Comparison of ENCODE assay signal across 7 mouse cellular contexts in the genomic region with DNA sequence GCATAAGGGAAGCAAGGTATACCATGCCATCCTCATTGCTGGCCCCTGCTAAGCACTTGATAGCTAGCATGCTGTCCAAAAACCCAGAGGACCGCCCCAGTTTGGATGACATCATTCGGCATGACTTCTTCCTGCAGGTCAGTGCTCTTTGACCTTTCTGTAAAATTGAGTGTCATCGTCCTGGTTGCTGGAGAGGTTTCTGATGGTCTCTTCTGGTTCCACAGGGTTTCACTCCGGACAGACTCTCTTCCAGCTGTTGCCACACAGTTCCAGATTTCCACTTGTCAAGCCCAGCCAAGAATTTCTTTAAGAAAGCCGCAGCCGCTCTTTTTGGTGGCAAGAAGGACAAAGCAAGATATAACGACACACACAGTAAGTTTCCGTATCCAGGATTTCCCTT. TPM values are rescaled to one million over a fixed set of nuclear protein-coding genes. Genes with fewer than 3 reads are reported as not detected.
DNase-seq lines count a peak whose midpoint lies in the region; ATAC-seq and TF ChIP-seq lines count a peak whose summit lies in the region.

No protein-coding gene starts in this region.

- no peak for TF ChIP-seq EP300 in heart, postnatal 0 days (IDR thresholded peaks at IDR 0.05; ENCODE audit: low read depth)

- H3K4me3 ChIP-seq in layer of hippocampus, adult 2 months: peak overlapping the region; percentile 77
- H3K4me3 ChIP-seq in heart, postnatal 0 days (ENCODE audit: low read depth, low read length): peak overlapping the region; percentile 64
- peak overlapping the region; percentile 83 for H3K4me3 ChIP-seq in lung, embryonic 15.5 days
- peak overlapping the region; percentile 22 for H3K4me3 ChIP-seq in stomach, embryonic 14.5 days (ENCODE audit: low read depth, low read length)

- 57% methylated on average over 8 of the region's 8 CpGs for WGBS in heart, postnatal 0 days
- WGBS in lung, embryonic 15.5 days: 57% methylated on average over 8 of the region's 8 CpGs
- 75% methylated on average over 8 of the region's 8 CpGs for WGBS in stomach, embryonic 14.5 days

- ATAC-seq in heart, postnatal 0 days (ENCODE audit: insufficient read depth, low read depth): no peak
- ATAC-seq in lung, embryonic 15.5 days (ENCODE audit: borderline replicate concordance, extremely low read depth, low FRiP score, low TSS enrichment): no peak
- ATAC-seq in stomach, embryonic 14.5 days (ENCODE audit: insufficient number of reproducible peaks, insufficient read depth, low FRiP score, low read depth): no peak
- ATAC-seq in megakaryocyte, adult 5-6 weeks (ENCODE audit: poor library complexity, severe bottlenecking): no peak

- peak overlapping the region; percentile 88 for H3K4me2 ChIP-seq in heart, postnatal 0 days (ENCODE audit: low read depth, low read length)
- peak overlapping the region; percentile 85 for H3K4me2 ChIP-seq in lung, embryonic 15.5 days
- peak overlapping the region; percentile 26; the same call in 1 of the 2 replicates for H3K4me2 ChIP-seq in stomach, embryonic 14.5 days (replicated peaks; ENCODE audit: low read depth, low read length)

- no peaks in the 10 kb centered on the region for H3K9me3 ChIP-seq in heart, postnatal 0 days (replicated peaks; ENCODE audit: control insufficient read depth, low read length)
- no peaks in the 10 kb centered on the region for H3K9me3 ChIP-seq in lung, embryonic 15.5 days
- H3K9me3 ChIP-seq in stomach, embryonic 14.5 days (ENCODE audit: control insufficient read depth, low read depth, low read length): no peaks in the 10 kb centered on the region

- peak overlapping the region; percentile 78 for H3K27ac ChIP-seq in layer of hippocampus, adult 2 months
- 0 out of 2 replicates have a peak overlapping the region, but pooled peaks have one; percentile 39 for H3K27ac ChIP-seq in heart, postnatal 0 days (ENCODE audit: low read depth)
- H3K27ac ChIP-seq in lung, embryonic 15.5 days: peak overlapping the region; percentile 24; the same call in 1 of the 2 replicates
- no peak overlapping the region for H3K27ac ChIP-seq in stomach, embryonic 14.5 days (ENCODE audit: low read length)

- 0 out of 2 replicates have a peak overlapping the region, but pooled peaks have one; percentile 8 for H3K9ac ChIP-seq in heart, postnatal 0 days (replicated peaks; ENCODE audit: low read depth, low read length)
- H3K9ac ChIP-seq in lung, embryonic 15.5 days: peak overlapping the region; percentile 13; the same call in 1 of the 2 replicates
- H3K9ac ChIP-seq in stomach, embryonic 14.5 days (replicated peaks; ENCODE audit: low read depth, low read length): no peak overlapping the region

- H3K4me1 ChIP-seq in heart, postnatal 0 days (ENCODE audit: control insufficient read depth, insufficient read depth): no peaks in the 10 kb centered on the region
- H3K4me1 ChIP-seq in lung, embryonic 15.5 days: peaks cover 20% of the 10 kb centered on the region
- H3K4me1 ChIP-seq in stomach, embryonic 14.5 days (ENCODE audit: control insufficient read depth, insufficient read depth, low read length): 0 out of 2 replicates have a peak, but pooled peaks cover 7% of the 10 kb centered on the region

- DNase-seq in layer of hippocampus, adult 2 months (ENCODE audit: low spot score in 2 of 2): no peak
- no peak for DNase-seq in layer of hippocampus, postnatal 10 days (ENCODE audit: low spot score in 2 of 2)
- no peak for DNase-seq in heart, postnatal 0 days (ENCODE audit: low spot score)
- DNase-seq in layer of hippocampus, postnatal 36 days: no peak

- H3K36me3 ChIP-seq in heart, postnatal 0 days (replicated peaks; ENCODE audit: control insufficient read depth, insufficient read depth, low read length): peaks cover 52% of the 10 kb centered on the region
- H3K36me3 ChIP-seq in lung, embryonic 15.5 days: peaks cover 41% of the 10 kb centered on the region
- peaks cover 39% of the 10 kb centered on the region for H3K36me3 ChIP-seq in stomach, embryonic 14.5 days (ENCODE audit: control insufficient read depth, insufficient read depth, low read length)

- H3K27me3 ChIP-seq in heart, postnatal 0 days (ENCODE audit: control insufficient read depth, insufficient read depth, low read length): no peaks in the 10 kb centered on the region
- no peaks in the 10 kb centered on the region for H3K27me3 ChIP-seq in lung, embryonic 15.5 days
- no peaks in the 10 kb centered on the region for H3K27me3 ChIP-seq in stomach, embryonic 14.5 days (ENCODE audit: control insufficient read depth, insufficient read depth, low read length)

- no peak for TF ChIP-seq CTCF in layer of hippocampus, adult 2 months (conservative IDR thresholded peaks at IDR 0.05)
- no peak for TF ChIP-seq CTCF in heart, postnatal 0 days (IDR thresholded peaks at IDR 0.05; ENCODE audit: low read depth)

RNA-seq across cellular contexts. Expression of gene Plk2, which starts 2.9 kb away (rescaled TPM):
- total RNA-seq in layer of hippocampus, adult 2 months (2021): 100 to 1,000 TPM; 267 to 268 TPM
- total RNA-seq in layer of hippocampus, postnatal 10 days (2021): 100 to 1,000 TPM; 207 to 227 TPM
- 85.4 and 99.3 TPM in 2 replicates for total RNA-seq in heart, postnatal 0 days (2014; rRNA removed; ENCODE audit: low replicate concordance)
- 54.9 and 58.6 TPM in 2 replicates for polyA plus RNA-seq in heart, postnatal 0 days (2015; fragmentation: Nextera tagmentation; extraction: Ambion mirVana)
- polyA plus RNA-seq in lung, embryonic 15.5 days (2015; fragmentation: Nextera tagmentation; extraction: Ambion mirVana): 257 and 260 TPM in 2 replicates
- 111 and 131 TPM in 2 replicates for polyA plus RNA-seq in stomach, embryonic 14.5 days (2014; fragmentation: Nextera tagmentation; extraction: Ambion mirVana)
- 100 to 1,000 TPM; 258 to 262 TPM for total RNA-seq in layer of hippocampus, postnatal 36 days (2021)
- 2.3 and 3.5 TPM in 2 replicates for total RNA-seq in megakaryocyte, adult 5-6 weeks (2015)
- total RNA-seq in megakaryocyte, adult 5-6 weeks (2017): 6.0 and 6.1 TPM in 2 replicates

RNA-seq across cellular contexts. Expression of gene Gapt, which starts 40.8 kb away (rescaled TPM):
- total RNA-seq in layer of hippocampus, adult 2 months (2021): not detected
- not detected for total RNA-seq in layer of hippocampus, postnatal 10 days (2021)
- not detected in 2 replicates for total RNA-seq in heart, postnatal 0 days (2014; rRNA removed; ENCODE audit: low replicate concordance)
- 0.10 TPM in 1 of 2 replicates, not detected in the other for polyA plus RNA-seq in heart, postnatal 0 days (2015; fragmentation: Nextera tagmentation; extraction: Ambion mirVana)
- 0.56 and 0.72 TPM in 2 replicates for polyA plus RNA-seq in lung, embryonic 15.5 days (2015; fragmentation: Nextera tagmentation; extraction: Ambion mirVana)
- 0.24 TPM in 1 of 2 replicates, not detected in the other for polyA plus RNA-seq in stomach, embryonic 14.5 days (2014; fragmentation: Nextera tagmentation; extraction: Ambion mirVana)
- not detected for total RNA-seq in layer of hippocampus, postnatal 36 days (2021)
- total RNA-seq in megakaryocyte, adult 5-6 weeks (2015): 285 and 298 TPM in 2 replicates
- 47.4 and 48.4 TPM in 2 replicates for total RNA-seq in megakaryocyte, adult 5-6 weeks (2017)

Comparison
In these comparisons a context has a peak if more than half of its experiments do, and no peak if none do; other contexts are left out.
1. H3K4me3 ChIP-seq: peak in every context shown above with its lines; median percentile 83 in lung, embryonic 15.5 days; 77 in layer of hippocampus, adult 2 months; 64 in heart, postnatal 0 days; 22 in stomach, embryonic 14.5 days.
2. H3K4me2 ChIP-seq: peak in every context shown above with its lines; median percentile 88 in heart, postnatal 0 days; 85 in lung, embryonic 15.5 days; 26 in stomach, embryonic 14.5 days.
3. RNA of gene Plk2, which starts 2.9 kb away (total RNA-seq): 267 to 268 TPM in layer of hippocampus, adult 2 months, 258 to 262 TPM in layer of hippocampus, postnatal 36 days, 207 to 227 TPM in layer of hippocampus, postnatal 10 days and 85.4 to 99.3 TPM in heart, postnatal 0 days; 2.3 to 6.1 TPM in megakaryocyte, adult 5-6 weeks; every median in the first group is over 10 times any median in the second.
4. RNA of gene Gapt, which starts 40.8 kb away (total RNA-seq): 47.4 to 298 TPM in megakaryocyte, adult 5-6 weeks; not detected in layer of hippocampus, postnatal 10 days, not detected in layer of hippocampus, adult 2 months, not detected in layer of hippocampus, postnatal 36 days and not detected in heart, postnatal 0 days; every median in the first group is over 10 times any median in the second.